Mouse (Mus musculus): ENCODE results near the gene Man1b1.

The Man1b1 gene

DNA sequence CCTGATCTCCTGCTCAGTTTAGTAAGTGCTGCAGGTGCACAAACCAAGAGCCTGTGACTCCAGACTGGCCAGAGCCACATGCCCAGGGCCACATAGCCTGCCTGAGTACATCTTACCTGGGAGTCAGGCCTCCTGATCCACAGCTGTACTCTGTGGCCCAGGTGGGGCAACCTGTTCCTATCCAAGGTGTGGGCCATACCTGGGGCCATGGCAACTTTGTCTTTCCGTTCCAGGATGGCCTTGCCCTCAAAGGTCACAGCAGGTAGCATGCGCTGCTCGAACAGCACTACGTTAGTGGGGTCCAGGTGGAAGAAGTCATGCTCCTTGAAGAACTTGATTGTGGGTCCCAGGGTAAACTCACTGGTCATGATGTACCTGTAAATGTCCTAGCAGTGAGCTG, 32.2 kb downstream of the Man1b1 start:
- no peak for DNase-seq (ENCODE audit: low spot score in 2 of 2)

GRCm38 (mm10) chr2:25364761-25365090, 32.6 kb downstream of the Man1b1 start:
- DNase-seq (ENCODE audit: low spot score in 2 of 2): no peak

GRCm38 (mm10) chr2:25365091-25365761, 33.1 kb downstream of the Man1b1 start, which contains the start of gene Uap1l1:
TSS of gene Uap1l1 (minus strand) at chr2:25365682.
- DNase-seq (ENCODE audit: low spot score in 2 of 2): peak; percentile 83

DNA sequence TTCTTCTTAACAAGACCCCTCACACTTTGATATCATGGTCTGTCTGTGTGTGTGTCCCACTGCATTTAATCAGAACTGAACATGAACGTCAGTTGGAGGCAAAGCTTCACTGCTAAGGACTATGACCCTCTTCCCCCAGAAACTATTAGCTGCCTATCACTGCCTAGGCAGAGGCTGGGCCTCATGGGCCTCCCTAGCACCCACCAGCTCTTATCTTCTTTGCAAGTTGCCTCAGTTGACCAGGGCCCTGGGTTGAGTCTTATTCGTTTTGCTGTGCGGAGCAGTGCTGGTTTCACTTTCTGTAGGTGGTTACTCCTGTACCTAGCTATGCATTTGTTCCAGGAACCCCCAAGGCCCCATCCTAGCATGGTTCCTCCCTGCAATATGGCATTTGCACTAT, 37.9 kb downstream of the Man1b1 start:
- DNase-seq (ENCODE audit: low spot score in 2 of 2): no peak

GRCm38 (mm10) chr2:25371764-25372643, 39.9 kb downstream of the Man1b1 start, which contains the start of gene Sapcd2:
TSS of gene Sapcd2 (plus strand) at chr2:25372321.
- peak; percentile 87 to 91 for DNase-seq (ENCODE audit: low spot score in 2 of 2)

DNA sequence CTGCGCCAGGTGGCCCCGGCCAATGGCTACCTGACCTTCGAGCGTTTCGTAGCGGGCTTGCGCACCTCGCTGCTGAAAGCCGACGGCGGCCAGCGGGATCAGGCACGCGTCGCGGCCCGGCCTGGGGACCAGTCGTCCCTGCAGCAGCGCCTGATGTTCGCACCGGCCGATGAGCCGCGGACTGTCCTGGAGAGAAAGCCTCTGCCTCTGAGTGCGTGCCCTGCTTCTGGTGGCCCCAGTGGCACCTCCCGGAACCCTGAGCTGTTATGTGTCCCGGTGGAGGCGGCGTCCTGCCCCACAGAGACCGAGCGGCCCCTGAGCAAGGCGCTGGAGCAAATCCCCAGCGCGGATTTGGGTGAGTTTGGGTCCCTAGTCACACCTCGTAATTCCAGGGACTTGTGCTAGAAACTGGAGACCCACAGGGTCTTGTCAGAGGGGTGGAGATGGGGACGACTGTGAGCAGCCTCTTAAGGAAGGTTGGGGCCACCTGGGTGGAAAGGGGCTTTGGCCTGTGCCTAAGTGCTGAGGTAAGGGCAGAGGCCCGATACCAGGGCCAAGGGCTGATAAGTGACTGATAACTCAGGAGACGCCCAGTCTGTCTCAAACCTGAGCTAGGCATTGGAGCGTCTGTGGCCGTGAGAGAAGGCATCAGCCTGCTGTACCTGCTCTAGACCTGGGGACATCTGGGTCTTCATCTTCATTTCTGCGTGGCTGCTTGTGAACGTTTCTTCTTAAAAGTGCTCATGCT, 40.7 kb downstream of the Man1b1 start:
- no peak for DNase-seq (ENCODE audit: low spot score in 2 of 2)

DNA sequence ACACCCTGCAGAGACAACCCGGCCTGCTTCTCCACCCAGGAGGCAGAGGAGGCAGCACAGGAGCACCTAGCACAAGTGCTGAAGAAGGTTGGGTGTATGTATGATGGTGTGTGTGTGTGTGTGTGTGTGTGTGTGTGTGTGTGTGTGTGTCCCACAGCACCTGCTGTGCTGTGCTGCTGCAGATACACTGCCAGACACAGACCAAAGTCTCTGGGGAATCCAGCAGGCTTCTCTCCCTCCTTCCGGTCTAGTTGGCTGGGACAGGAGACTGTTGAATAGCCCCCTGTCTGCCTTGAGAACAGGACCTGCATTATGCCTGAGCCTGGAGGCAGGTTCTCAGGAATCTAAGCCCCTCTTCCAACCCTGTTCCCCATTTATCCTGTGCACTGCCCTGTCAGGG, 41.3 kb downstream of the Man1b1 start:
- no peak for DNase-seq (ENCODE audit: low spot score in 2 of 2)

- peak in 1 of 2 experiments; percentile 63 for DNase-seq (ENCODE audit: low spot score in 2 of 2)
These were observed 44.5 kb downstream of the Man1b1 start for GRCm38 (mm10) chr2:25376589-25376988.

DNA sequence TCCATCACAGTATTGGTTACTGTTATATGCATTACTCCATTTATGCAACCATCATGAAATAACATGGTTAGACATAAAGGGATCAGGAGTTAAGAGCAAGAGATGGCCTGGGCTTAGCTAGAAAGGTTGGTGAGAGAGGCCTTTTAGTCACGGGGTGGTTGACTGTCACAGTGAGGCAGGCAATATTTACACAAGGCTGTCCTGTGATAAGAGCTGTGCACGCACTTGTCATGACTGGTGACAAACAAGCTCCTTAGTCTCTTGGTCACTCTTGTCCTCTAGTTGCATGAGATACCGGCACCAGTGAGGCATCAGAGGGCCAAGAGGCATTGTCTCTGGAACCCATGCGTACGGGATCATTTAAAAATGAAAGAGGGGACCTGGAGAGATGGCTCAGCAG, 52.4 kb downstream of the Man1b1 start:
- no peak for DNase-seq (ENCODE audit: low spot score in 2 of 2)

DNA sequence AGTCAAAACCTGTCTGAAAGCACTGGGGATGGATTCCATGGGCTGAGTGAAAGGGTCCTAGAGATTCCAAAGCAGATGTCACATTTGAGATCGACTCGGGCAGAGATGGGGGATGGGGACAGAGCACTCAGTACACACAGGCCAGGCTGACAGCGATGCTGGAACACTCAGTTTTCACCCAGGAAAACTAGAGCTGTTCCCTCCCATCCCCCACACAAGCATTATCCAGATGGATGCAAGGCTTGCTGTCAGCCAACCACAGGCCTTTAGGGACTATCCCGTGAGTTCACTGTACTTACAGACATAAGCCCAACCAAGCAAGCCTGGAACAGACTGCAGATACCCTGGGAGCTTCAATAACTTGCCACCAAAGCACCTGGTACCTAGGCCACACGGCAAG, 59.1 kb downstream of the Man1b1 start:
- DNase-seq (ENCODE audit: low spot score in 2 of 2): peak in 1 of 2 experiments; percentile 27

GRCm38 (mm10) chr2:25394281-25395221, 62.4 kb downstream of the Man1b1 start:
- DNase-seq (ENCODE audit: low spot score in 2 of 2): peak; percentile 68 to 72

DNA sequence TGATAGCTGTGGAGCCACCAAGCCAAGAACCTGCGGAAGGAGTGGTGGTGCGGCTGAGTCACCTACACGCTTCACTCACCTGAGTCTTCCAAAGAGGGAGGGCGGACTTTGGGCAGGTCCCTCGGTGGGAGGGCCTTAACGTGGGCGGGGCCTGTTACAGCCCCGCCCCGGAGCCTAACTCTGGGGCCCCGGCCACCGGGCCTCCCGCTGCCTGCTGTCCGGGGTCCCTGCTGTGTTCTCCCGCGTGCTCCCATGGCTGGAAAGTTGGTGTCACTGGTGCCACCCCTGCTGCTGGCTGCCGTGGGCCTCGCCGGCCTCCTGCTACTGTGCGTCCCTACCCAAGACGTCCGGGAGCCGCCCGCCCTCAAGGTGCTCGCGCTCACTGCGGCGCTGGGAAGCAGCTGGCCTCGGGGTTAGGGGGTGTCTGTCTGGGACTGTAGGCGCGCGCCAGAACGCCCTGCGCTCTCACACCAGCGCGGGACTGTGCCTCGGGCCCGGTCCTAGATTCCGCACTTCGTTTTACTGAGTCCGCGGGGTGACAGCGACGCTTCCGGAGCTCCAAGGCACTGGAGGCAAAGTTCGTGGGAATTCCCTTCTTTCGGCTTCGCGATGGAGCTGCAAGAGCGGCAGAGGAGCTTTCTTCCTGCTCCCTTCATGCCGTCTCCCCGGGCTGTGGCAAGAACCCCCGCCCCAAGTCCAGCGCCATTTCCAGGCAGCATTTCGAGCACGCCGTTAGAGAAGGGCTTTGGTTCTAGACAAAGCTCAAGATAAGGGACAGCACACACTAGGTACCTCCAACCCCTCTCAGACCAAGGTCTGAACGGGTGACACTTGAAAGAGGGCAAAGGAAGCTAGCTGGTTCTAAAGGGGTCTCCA, 63.8 kb downstream of the Man1b1 start, which contains the start of gene Entpd2:
Gene Entpd2 (plus strand): TSS at position 154 of the 876 bp plus-strand sequence.
- peak; percentile 42 to 48 for DNase-seq (ENCODE audit: low spot score in 2 of 2)

DNA sequence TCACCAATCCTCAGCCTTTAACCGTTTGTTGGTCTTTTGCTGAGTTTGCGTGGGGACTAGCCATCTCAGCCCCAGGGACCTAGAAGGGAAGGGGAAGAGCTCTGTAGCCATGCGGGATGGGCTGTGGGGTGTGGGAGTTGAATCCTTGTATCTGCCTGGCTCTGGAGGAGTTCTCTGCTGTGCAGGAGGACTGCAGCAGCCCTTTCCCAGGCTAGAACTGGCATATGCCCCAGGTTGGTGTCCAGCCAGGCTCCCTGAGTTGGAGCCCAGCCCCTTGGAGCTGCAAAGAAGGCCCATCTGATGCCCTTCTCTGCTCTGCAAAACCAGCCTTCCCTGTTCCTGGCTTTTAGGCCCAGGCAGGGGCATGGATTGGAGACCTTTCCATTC, 64.5 kb downstream of the Man1b1 start:
- peak in 1 of 2 experiments; percentile 30 for DNase-seq (ENCODE audit: low spot score in 2 of 2)

GRCm38 (mm10) chr2:25397010-25397409, 64.9 kb downstream of the Man1b1 start:
- no peak for DNase-seq (ENCODE audit: low spot score in 2 of 2)

- DNase-seq (ENCODE audit: low spot score in 2 of 2): no peak
These were observed 65.9 kb downstream of the Man1b1 start for GRCm38 (mm10) chr2:25398065-25398464.

DNA sequence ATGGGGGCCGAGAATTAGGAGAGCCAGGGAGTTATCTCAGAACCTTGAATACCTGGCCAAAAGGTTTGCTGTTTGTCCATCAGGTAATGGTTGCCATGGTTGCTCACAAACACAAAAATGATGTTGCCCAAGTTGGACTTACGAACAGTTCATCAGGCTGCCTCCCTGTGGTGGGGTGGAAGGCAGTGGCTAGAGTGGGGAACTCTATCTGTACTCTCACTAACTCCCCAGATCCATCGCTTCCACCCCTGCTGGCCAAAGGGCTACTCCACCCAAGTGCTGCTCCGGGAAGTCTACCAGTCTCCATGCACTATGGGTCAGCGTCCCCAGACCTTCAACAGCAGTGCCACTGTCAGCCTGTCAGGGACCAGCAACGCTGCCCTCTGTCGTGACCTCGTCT, 66.9 kb downstream of the Man1b1 start, which contains the start of gene Npdc1:
Gene Npdc1 (plus strand): TSS at position 301 of the 400 bp plus-strand sequence.
- no peak for DNase-seq (ENCODE audit: low spot score in 2 of 2)

- DNase-seq (ENCODE audit: low spot score in 2 of 2): peak; percentile 76 to 77
These were observed 68.2 kb downstream of the Man1b1 start for GRCm38 (mm10) chr2:25400291-25400690.

- peak; percentile 50 to 65 for DNase-seq (ENCODE audit: low spot score in 2 of 2)
These were observed 68.6 kb downstream of the Man1b1 start for GRCm38 (mm10) chr2:25400764-25401163.

Data from heart, adult 9 months (tissue).